Mouse (Mus musculus) midbrain, postnatal 0 days (tissue): Measurements from ENCODE around the gene Zg16. TPM values are rescaled to one million over a fixed set of nuclear protein-coding genes. Genes with fewer than 3 reads are reported as not detected.

Experiments
- ATAC-seq: fragments of 200-750 bp; cut with Nextera tagmentation; 2 replicates; pipeline ENCODE4 v1.8.0; 2017; ENCODE audit warnings: moderate number of reproducible peaks, mild to moderate bottlenecking, moderate TSS enrichment, moderate library complexity; ENCODE audit not compliant: low FRiP score
- DNase-seq: peaks from one replicate; pipeline ENCODE4 v3.0.0-alpha.2; 2015; ENCODE audit warnings: low spot score
- H3K27ac ChIP-seq: fragments of 300-500 bp; sonication (generic); 2 replicates; pipeline ENCODE4 v1.5.1; 2014; ENCODE audit warnings: low read depth, mild to moderate bottlenecking, low read length, mixed read lengths
- H3K27me3 ChIP-seq: fragments of 300-500 bp; sonication (generic); 2 replicates; pipeline ENCODE4 v1.6.1; 2014; ENCODE audit warnings: low read length, control low read depth, mixed read lengths; ENCODE audit not compliant: insufficient read depth
- H3K36me3 ChIP-seq: fragments of 300-500 bp; sonication (generic); 2 replicates; pipeline ENCODE4 v1.6.1; 2014; ENCODE audit warnings: low read length, control low read depth, mixed read lengths; ENCODE audit not compliant: insufficient read depth
- H3K4me1 ChIP-seq: fragments of 300-500 bp; sonication (generic); 2 replicates; pipeline ENCODE4 v1.6.1; 2014; ENCODE audit warnings: mild to moderate bottlenecking, control low read depth, antibody characterized with exemption, low read length, mixed read lengths; ENCODE audit not compliant: insufficient read depth
- H3K4me2 ChIP-seq: fragments of 300-500 bp; sonication (generic); 2 replicates; pipeline ENCODE4 v1.6.1; 2014; ENCODE audit warnings: low read depth, mild to moderate bottlenecking, low read length, mixed read lengths; ENCODE audit not compliant: poor library complexity, severe bottlenecking
- H3K4me3 ChIP-seq: fragments of 300-500 bp; sonication (generic); 2 replicates; pipeline ENCODE4 v1.5.1; 2014; ENCODE audit warnings: low read depth, mild to moderate bottlenecking, low read length, moderate library complexity
- H3K9ac ChIP-seq: fragments of 300-500 bp; sonication (generic); replicated peaks from 2 replicates; pipeline ENCODE4 v1.6.1; 2014; ENCODE audit warnings: mild to moderate bottlenecking, low read length, moderate library complexity, mixed read lengths; ENCODE audit not compliant: poor library complexity, severe bottlenecking
- H3K9me3 ChIP-seq: fragments of 300-500 bp; sonication (generic); 2 replicates; pipeline ENCODE4 v1.6.1; 2016; ENCODE audit warnings: low read length, control low read depth
- CTCF ChIP-seq: IDR thresholded peaks from 2 replicates; pipeline ENCODE4 v1.5.1; 2016; ENCODE audit warnings: antibody characterized with exemption, mild to moderate bottlenecking
- WGBS: fragments of 180-500 bp; shearing (Covaris S2); extraction: QIAGEN DNeasy Blood & Tissue Kit; methylation state at CpG from one replicate; pipeline ENCODE4 v1.1.7; 2014; 5-methylcytosine and 5-hydroxymethylcytosine counted together
- polyA plus RNA-seq: library from polyadenylated mRNA; unstranded; fragments of >200 nt; fragmentation: Nextera tagmentation; extraction: Ambion mirVana; gene quantifications from 2 replicates; pipeline ENCODE4 v1.2.1, GENCODE M21; 2015
- total RNA-seq: library from RNA; depleted of rRNA; stranded (reverse); fragments of >200 nt; gene quantifications from 2 replicates; pipeline ENCODE4 v1.2.3, GENCODE M21; 2014

Gene Zg16
- total and polyA plus RNA-seq, 2 experiments from 2014 or later, result 0.49 TPM; not detected in 1

- Histone ChIP-seq H3K36me3 (peaks cover 12% of the 10 kb centered on the region; the same call in 1 of the 2 replicates), H3K4me3 (peak overlapping the region; percentile 52), H3K4me2 (peak overlapping the region; percentile 93), H3K27ac (peak overlapping the region; percentile 86), H3K9ac (peak overlapping the region; percentile 70), H3K9me3 (no peaks in the 10 kb centered on the region), H3K27me3 (no peaks in the 10 kb centered on the region), H3K4me1 (peaks cover 36% of the 10 kb centered on the region)
- WGBS, result 0% methylated on average over 10 of the region's 10 CpGs
- ATAC-seq (no peak), DNase-seq (peak; percentile 58)
- TF ChIP-seq CTCF, result no peak
Measured at GRCm38 (mm10) chr7:127016081-127016480, 71.0 kb downstream of the Zg16 start.

GRCm38 (mm10) chr7:127014993-127015392, 72.1 kb downstream of the Zg16 start:
- H3K4me1 ChIP-seq, result peaks cover 30% of the 10 kb centered on the region
- WGBS, result 95% methylated on average over 12 of the region's 12 CpGs
- no peak for TF ChIP-seq CTCF

GRCm38 (mm10) chr7:127014320-127014719, 72.8 kb downstream of the Zg16 start, which contains the start of gene Mvp:
Gene Mvp (minus strand): TSS chr7:127014621.
- H3K4me2 ChIP-seq, result peak within 1 kb of the TSS; percentile 93; the same call in 1 of the 2 replicates
- H3K9me3 ChIP-seq, result no peaks in the 10 kb centered on the region
- no peak for ATAC-seq
- H3K27me3 ChIP-seq, result no peaks in the 10 kb centered on the region
- no peak for TF ChIP-seq CTCF
- no peak for DNase-seq
- H3K36me3 ChIP-seq, result peaks cover 12% of the 10 kb centered on the region; the same call in 1 of the 2 replicates
- peaks cover 24% of the 10 kb centered on the region for H3K4me1 ChIP-seq
- WGBS, result 80% methylated on average over 11 of the region's 11 CpGs
- H3K9ac ChIP-seq, result 0 out of 2 replicates have a peak within 1 kb of the TSS, but pooled peaks have one; percentile 0
- no peak within 1 kb of the TSS for H3K27ac ChIP-seq
- H3K4me3 ChIP-seq, result peak within 1 kb of the TSS; percentile 18; the same call in 1 of the 2 replicates

More at GRCm38 (mm10) chr7:127014993-127015392, 72.1 kb downstream of the Zg16 start:
- H3K27ac ChIP-seq, result no peak overlapping the region
- no peaks in the 10 kb centered on the region for H3K9me3 ChIP-seq
- no peak overlapping the region for H3K4me2 ChIP-seq
- DNase-seq, result no peak
- no peak overlapping the region for H3K9ac ChIP-seq
- no peaks in the 10 kb centered on the region for H3K27me3 ChIP-seq
- H3K4me3 ChIP-seq, result no peak overlapping the region
- ATAC-seq, result no peak
- H3K36me3 ChIP-seq, result peaks cover 12% of the 10 kb centered on the region; the same call in 1 of the 2 replicates

GRCm38 (mm10) chr7:127013385-127013784, 73.7 kb downstream of the Zg16 start:
- H3K4me2 ChIP-seq, result no peak overlapping the region
- peaks cover 12% of the 10 kb centered on the region; the same call in 1 of the 2 replicates for H3K36me3 ChIP-seq
- no peak overlapping the region for H3K9ac ChIP-seq
- no peak overlapping the region for H3K4me3 ChIP-seq
- 95% methylated on average over 6 of the region's 6 CpGs for WGBS
- ATAC-seq, result no peak
- H3K4me1 ChIP-seq, result peaks cover 14% of the 10 kb centered on the region
- no peak for DNase-seq
- H3K27me3 ChIP-seq, result no peaks in the 10 kb centered on the region
- no peak overlapping the region for H3K27ac ChIP-seq
- H3K9me3 ChIP-seq, result no peaks in the 10 kb centered on the region
- TF ChIP-seq CTCF, result no peak

- DNase-seq (no peak), ATAC-seq (no peak)
- H3K4me2 ChIP-seq, result no peak overlapping the region
- H3K4me3 ChIP-seq, result no peak overlapping the region
- peaks cover 10% of the 10 kb centered on the region; the same call in 1 of the 2 replicates for H3K4me1 ChIP-seq
- WGBS, result 96% methylated on average over 10 of the region's 10 CpGs
- no peak overlapping the region for H3K27ac ChIP-seq
- H3K27me3 ChIP-seq, result no peaks in the 10 kb centered on the region
- TF ChIP-seq CTCF, result no peak
- no peak overlapping the region for H3K9ac ChIP-seq
- H3K9me3 ChIP-seq, result no peaks in the 10 kb centered on the region
- H3K36me3 ChIP-seq, result peaks cover 12% of the 10 kb centered on the region; the same call in 1 of the 2 replicates
Measured at GRCm38 (mm10) chr7:127012845-127013244, 74.3 kb downstream of the Zg16 start.

GRCm38 (mm10) chr7:127012374-127012773, 74.8 kb downstream of the Zg16 start:
- Histone ChIP-seq H3K27me3 (no peaks in the 10 kb centered on the region), H3K4me3 (no peak overlapping the region), H3K9ac (no peak overlapping the region), H3K9me3 (no peaks in the 10 kb centered on the region), H3K4me1 (peaks cover 8% of the 10 kb centered on the region; the same call in 1 of the 2 replicates), H3K4me2 (no peak overlapping the region), H3K27ac (no peak overlapping the region), H3K36me3 (peaks cover 12% of the 10 kb centered on the region; the same call in 1 of the 2 replicates)
- WGBS, result 89% methylated on average over 6 of the region's 6 CpGs
- DNase-seq, result no peak
- no peak for TF ChIP-seq CTCF
- no peak for ATAC-seq
